Mouse (Mus musculus) brain, adult 2 months (tissue): ENCODE measurements around the gene Hscb.
A peak's percentile ranks its signal among the peaks of the same experiment; 100 is the strongest.
"Not testable (repeated sequence)": the region's sequence is repeated elsewhere in the genome, so short reads cannot be mapped to it uniquely, and the experiment has no call there.

Experiments used
- DNase-seq: peaks from one replicate; pipeline ENCODE4 v3.0.0; 2011; ENCODE audit warnings: low read depth, low spot score

Gene Hscb

GRCm38 (mm10) chr5:110839678-110840365, at the start of gene Hscb, which contains the start of gene Chek2:
TSS of gene Hscb (minus strand) at chr5:110839777.
TSS of gene Chek2 (plus strand) at chr5:110839979.
- peak; percentile 99 for DNase-seq

GRCm38 (mm10) chr5:110888596-110888995, 49.0 kb upstream of the Hscb start:
- no peak for DNase-seq

- peak; percentile 91 for DNase-seq
These were observed 40.2 kb upstream of the Hscb start, which contains the start of gene Ttc28 for GRCm38 (mm10) chr5:110879584-110880374. TSS of gene Ttc28 (plus strand) at chr5:110879803.

GRCm38 (mm10) chr5:110879042-110879441, 39.5 kb upstream of the Hscb start:
- no peak for DNase-seq

- not testable (repeated sequence) for DNase-seq
These were observed 38.9 kb upstream of the Hscb start for GRCm38 (mm10) chr5:110878526-110878925.

GRCm38 (mm10) chr5:110877666-110878505, 38.3 kb upstream of the Hscb start:
- DNase-seq: no peak

GRCm38 (mm10) chr5:110875286-110875685, 35.7 kb upstream of the Hscb start:
- DNase-seq: no peak

GRCm38 (mm10) chr5:110874711-110875110, 35.1 kb upstream of the Hscb start:
- no peak for DNase-seq

- DNase-seq: peak; percentile 44
These were observed 33.6 kb upstream of the Hscb start for GRCm38 (mm10) chr5:110873160-110873559.

- DNase-seq: peak; percentile 41
These were observed 29.7 kb upstream of the Hscb start for GRCm38 (mm10) chr5:110869242-110869669.

GRCm38 (mm10) chr5:110868460-110868859, 28.9 kb upstream of the Hscb start:
- DNase-seq: peak; percentile 12

- DNase-seq: no peak
These were observed 20.9 kb upstream of the Hscb start for GRCm38 (mm10) chr5:110860445-110860844.

- DNase-seq: peak; percentile 57
These were observed 19.6 kb upstream of the Hscb start for GRCm38 (mm10) chr5:110859013-110859650.

- DNase-seq: no peak
These were observed 17.5 kb upstream of the Hscb start for GRCm38 (mm10) chr5:110857091-110857490.

GRCm38 (mm10) chr5:110852990-110853389, 13.4 kb upstream of the Hscb start:
- no peak for DNase-seq

GRCm38 (mm10) chr5:110841046-110841862, 1.7 kb upstream of the Hscb start:
- DNase-seq: no peak

GRCm38 (mm10) chr5:110840465-110840864, 888 bp upstream of the Hscb start:
- DNase-seq: peak; percentile 13

- no peak for DNase-seq
These were observed 419 bp downstream of the Hscb start for GRCm38 (mm10) chr5:110839038-110839677.

GRCm38 (mm10) chr5:110838016-110838415, 1.6 kb downstream of the Hscb start:
- DNase-seq: not testable (repeated sequence)

GRCm38 (mm10) chr5:110835959-110836358, 3.6 kb downstream of the Hscb start:
- DNase-seq: peak; percentile 45
